Mouse (Mus musculus) ES-Bruce4 (cell line): ENCODE measurements around the gene Atp6v0a4.

ENCODE experiments used
- CTCF ChIP-seq: IDR thresholded peaks from one replicate; pipeline ENCODE4 v1.8.1; 2011; ENCODE audit warnings: low read depth, low read length
- POLR2A ChIP-seq: IDR thresholded peaks from one replicate; pipeline ENCODE4 v1.8.1; 2011; ENCODE audit warnings: low read length; ENCODE audit not compliant: insufficient read depth

GRCm38 (mm10) chr6:38105924-38106323 lies 18.5 kb downstream of the Atp6v0a4 start:
- TF ChIP-seq POLR2A (no peak), CTCF (no peak)
